Mouse (Mus musculus) liver, adult 2 months (tissue): ENCODE results near the gene Ajuba. TPM values are rescaled to one million over a fixed set of nuclear protein-coding genes. Genes with fewer than 3 reads are reported as not detected.

ENCODE experiments used
- DNase-seq: peaks from one replicate; pipeline ENCODE4 v3.0.0-alpha.2; 2011; ENCODE audit warnings: low read depth, low spot score; ENCODE audit errors: extremely low read depth
- H3K27ac ChIP-seq: fragments of 200-500 bp; replicated peaks from 2 replicates; pipeline ENCODE4 v1.5.1; 2012; ENCODE audit warnings: low read depth, mild to moderate bottlenecking, control low read depth, inconsistent platforms, low read length; ENCODE audit not compliant: insufficient read depth
- H3K27me3 ChIP-seq: fragments of 200-500 bp; 2 replicates; pipeline ENCODE4 v1.6.1; 2012; ENCODE audit warnings: mild to moderate bottlenecking, moderate library complexity, low read length, inconsistent platforms; ENCODE audit not compliant: control insufficient read depth, insufficient read depth
- H3K36me3 ChIP-seq: fragments of 200-500 bp; 2 replicates; pipeline ENCODE4 v1.6.1; 2012; ENCODE audit warnings: low read length, inconsistent platforms; ENCODE audit not compliant: control insufficient read depth, insufficient read depth
- H3K4me1 ChIP-seq: fragments of 200-500 bp; 2 replicates; pipeline ENCODE4 v1.6.1; 2011; ENCODE audit warnings: low read length; ENCODE audit not compliant: control insufficient read depth, insufficient read depth
- H3K4me3 ChIP-seq: fragments of 200-500 bp; 2 replicates; pipeline ENCODE4 v1.5.1; 2011; ENCODE audit warnings: low read depth, mild to moderate bottlenecking, control low read depth, low read length, moderate library complexity; ENCODE audit not compliant: insufficient read depth
- H3K79me2 ChIP-seq: fragments of 200-500 bp; 2 replicates; pipeline ENCODE4 v1.6.1; 2012; ENCODE audit warnings: inconsistent platforms, mild to moderate bottlenecking, low read length, moderate library complexity; ENCODE audit not compliant: control insufficient read depth, insufficient read depth
- H3K9ac ChIP-seq: fragments of 200-500 bp; 2 replicates; pipeline ENCODE4 v1.6.1; 2012; ENCODE audit warnings: low read depth, mild to moderate bottlenecking, control low read depth, inconsistent platforms, low read length
- CTCF ChIP-seq: fragments of 200-500 bp; IDR thresholded peaks from 2 replicates; pipeline ENCODE4 v1.5.1; 2011; ENCODE audit warnings: low read depth, low read length, control low read depth
- POLR2A ChIP-seq: fragments of 200-500 bp; IDR thresholded peaks from 2 replicates; pipeline ENCODE4 v1.6.1; 2011; ENCODE audit warnings: low read length, control low read depth; ENCODE audit not compliant: insufficient read depth; ENCODE audit errors: extremely low read depth
- WGBS: fragments of 180-500 bp; shearing (Covaris S2); methylation state at CpG from one replicate; pipeline ENCODE4 v1.1.7; 2018; 5-methylcytosine and 5-hydroxymethylcytosine counted together
- polyA plus RNA-seq: library from polyadenylated mRNA; depleted of rRNA; stranded (reverse); fragments of >200 nt; gene quantifications from 2 replicates; pipeline ENCODE4 v1.2.3, GENCODE M21; 2012; rRNA removed
- total RNA-seq: library from RNA; depleted of rRNA; stranded (reverse); fragments of >200 nt; gene quantifications from 2 replicates; pipeline ENCODE4 v1.2.3, GENCODE M21; 2014; rRNA removed

The Ajuba gene
- total RNA-seq: 3.8 TPM in 2 replicates
- 9.9 and 12.2 TPM in 2 replicates for polyA plus RNA-seq

DNA sequence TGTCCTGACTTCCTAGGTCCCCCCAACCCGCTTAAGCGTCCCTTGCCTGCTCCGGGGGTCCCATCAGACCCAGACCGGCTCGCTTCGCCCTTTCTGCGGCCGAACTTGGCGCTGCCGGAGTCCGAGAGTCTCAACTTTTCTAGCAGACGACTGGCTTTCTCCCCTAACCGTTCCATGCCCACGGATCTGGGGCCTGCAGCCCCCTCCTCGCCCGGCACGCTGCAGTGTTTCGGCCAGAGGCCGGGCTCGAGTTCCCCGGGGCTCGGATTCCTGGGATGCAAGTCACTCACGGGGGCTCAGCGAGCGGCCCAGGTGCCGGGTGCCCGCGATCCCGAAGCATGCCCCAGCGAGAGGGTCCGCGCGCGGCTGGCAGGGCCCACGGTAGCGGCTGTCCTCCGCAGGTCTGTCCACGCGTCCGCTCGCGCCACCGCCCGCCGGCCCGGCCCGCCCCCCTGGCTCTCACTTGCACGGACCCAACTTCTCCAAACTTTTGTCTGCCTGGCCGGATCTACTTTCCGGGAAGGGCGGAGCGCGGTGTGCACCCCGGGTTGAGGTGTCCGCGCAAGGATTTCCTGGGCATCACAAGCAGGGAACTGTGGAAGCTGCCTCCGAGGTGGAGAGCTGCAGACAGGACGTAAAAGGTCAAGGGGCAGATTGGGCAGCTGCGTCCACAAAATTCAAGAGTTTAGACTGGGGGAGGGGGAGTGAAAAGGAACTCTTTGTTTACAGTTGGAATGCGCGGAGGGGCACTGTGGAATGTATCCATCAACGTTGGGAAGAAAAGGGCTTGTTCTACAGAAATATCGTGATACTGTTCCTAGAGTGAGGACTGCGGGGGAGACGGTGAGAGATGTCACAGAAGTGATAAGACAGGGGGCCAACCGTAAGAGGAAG lies at the start of gene Ajuba:
Gene Ajuba, minus strand, starts transcription at position 470 of the 894 bp plus-strand sequence.
- Histone ChIP-seq H3K9ac (peak within 1 kb of the TSS; percentile 83), H3K4me3 (peak within 1 kb of the TSS; percentile 81), H3K4me1 (peaks cover 31% of the 10 kb centered on the region), H3K27ac (peak within 1 kb of the TSS; percentile 87), H3K27me3 (no peaks in the 10 kb centered on the region), H3K79me2 (peaks cover 20% of the 10 kb centered on the region), H3K36me3 (no peaks in the 10 kb centered on the region)
- TF ChIP-seq CTCF: no peak
- peak; percentile 39; the same call in 1 of the 2 replicates for TF ChIP-seq POLR2A
- under 1% methylated on average over 65 of the region's 66 CpGs for WGBS
- DNase-seq: peak; percentile 78

GRCm38 (mm10) chr14:54624976-54625375 lies 47.6 kb upstream of the Ajuba start:
- Histone ChIP-seq H3K4me3 (no peak overlapping the region), H3K79me2 (no peaks in the 10 kb centered on the region), H3K4me1 (no peaks in the 10 kb centered on the region), H3K27ac (no peak overlapping the region), H3K9ac (no peak overlapping the region), H3K27me3 (no peaks in the 10 kb centered on the region), H3K36me3 (no peaks in the 10 kb centered on the region)
- TF ChIP-seq CTCF (no peak), POLR2A (no peak)
- DNase-seq: no peak
- 91% methylated on average over 10 of the region's 10 CpGs for WGBS

DNA sequence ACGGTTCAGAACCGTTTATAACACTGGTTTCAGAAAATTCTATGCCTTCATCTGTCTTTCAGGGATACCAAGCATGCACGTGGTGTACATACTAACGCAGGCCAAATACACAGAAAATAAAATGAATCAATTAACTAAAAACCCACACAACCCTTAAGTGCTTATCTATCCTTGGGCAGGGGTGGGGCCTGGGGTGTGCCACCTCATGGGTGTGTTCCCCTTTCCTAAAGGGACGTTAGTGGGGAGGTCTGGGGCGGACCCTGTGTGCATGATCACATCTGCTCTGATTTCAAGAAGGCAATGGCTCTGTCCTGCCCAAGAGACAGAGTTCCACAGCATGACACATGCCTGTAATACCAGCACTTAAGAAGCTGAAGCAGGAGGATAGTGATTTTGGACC lies 46.0 kb upstream of the Ajuba start:
- Histone ChIP-seq H3K36me3 (no peaks in the 10 kb centered on the region), H3K9ac (no peak overlapping the region), H3K79me2 (no peaks in the 10 kb centered on the region), H3K27me3 (no peaks in the 10 kb centered on the region), H3K4me1 (no peaks in the 10 kb centered on the region), H3K27ac (no peak overlapping the region), H3K4me3 (no peak overlapping the region)
- TF ChIP-seq POLR2A (no peak), CTCF (no peak)
- 87% methylated on average over 6 of the region's 6 CpGs for whole genome bisulfite sequencing
- DNase-seq: no peak

- Histone ChIP-seq H3K27ac (no peak within 1 kb of the TSS), H3K4me3 (no peak within 1 kb of the TSS), H3K79me2 (peaks cover 4% of the 10 kb centered on the region; the same call in 1 of the 2 replicates), H3K4me1 (peaks cover 3% of the 10 kb centered on the region), H3K27me3 (no peaks in the 10 kb centered on the region), H3K9ac (no peak within 1 kb of the TSS), H3K36me3 (no peaks in the 10 kb centered on the region)
- TF ChIP-seq POLR2A (no peak), CTCF (no peak)
- no peak for DNase-seq
- WGBS: 87% methylated on average over 1 of the region's 1 CpGs
Measured at GRCm38 (mm10) chr14:54621133-54621532, 43.8 kb upstream of the Ajuba start, which contains the start of gene Psmb11. Psmb11 (plus strand) TSS chr14:54621433.

DNA sequence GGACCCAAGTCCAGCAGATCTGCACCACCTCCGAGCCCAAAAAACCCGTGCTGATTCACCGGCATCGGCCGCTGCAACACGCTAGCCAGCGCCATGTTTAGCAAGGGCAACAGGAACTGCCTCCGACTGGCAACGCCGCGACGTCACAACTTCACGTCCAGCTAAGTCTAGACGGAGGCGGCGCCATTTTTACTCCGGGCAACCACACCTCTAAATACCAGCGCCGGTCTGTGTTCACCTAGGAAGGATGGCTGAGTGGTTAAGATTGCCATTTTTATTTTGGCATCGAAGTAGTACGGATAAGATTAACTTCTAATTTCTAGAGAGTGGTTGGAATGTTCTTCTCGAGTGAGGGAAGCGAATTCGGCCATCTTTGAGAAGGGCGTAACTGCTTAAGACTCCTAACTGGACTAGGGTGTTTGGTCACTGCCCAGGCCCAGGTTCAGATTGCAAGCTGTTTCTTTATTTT lies 40.6 kb upstream of the Ajuba start, which contains the start of gene Psmb5:
Gene Psmb5, minus strand, starts transcription at position 126 of the 469 bp plus-strand sequence.
- TF ChIP-seq CTCF: no peak
- peak; percentile 37; the same call in 1 of the 2 replicates for TF ChIP-seq POLR2A

More for the DNA sequence above, 40.6 kb upstream of the Ajuba start, which contains the start of gene Psmb5:
- peak within 1 kb of the TSS; percentile 97 for H3K4me3 ChIP-seq
- no peaks in the 10 kb centered on the region for H3K27me3 ChIP-seq
- WGBS: under 1% methylated on average over 25 of the region's 25 CpGs
- peak; percentile 84 for DNase-seq
- peak within 1 kb of the TSS; percentile 70 for H3K9ac ChIP-seq
- H3K27ac ChIP-seq: peak within 1 kb of the TSS; percentile 45; the same call in 1 of the 2 replicates
- H3K4me1 ChIP-seq: peaks cover 3% of the 10 kb centered on the region
- peaks cover 4% of the 10 kb centered on the region; the same call in 1 of the 2 replicates for H3K79me2 ChIP-seq
- peaks cover 8% of the 10 kb centered on the region for H3K36me3 ChIP-seq
